Mouse (Mus musculus): ENCODE measurements at regions not wholly inside any gene's neighbourhood (a gene's known extent, or its start where the extent isn't known, plus 50 kb on each side); places are given as distances from the start of the nearest gene placed in this dataset.

DNA sequence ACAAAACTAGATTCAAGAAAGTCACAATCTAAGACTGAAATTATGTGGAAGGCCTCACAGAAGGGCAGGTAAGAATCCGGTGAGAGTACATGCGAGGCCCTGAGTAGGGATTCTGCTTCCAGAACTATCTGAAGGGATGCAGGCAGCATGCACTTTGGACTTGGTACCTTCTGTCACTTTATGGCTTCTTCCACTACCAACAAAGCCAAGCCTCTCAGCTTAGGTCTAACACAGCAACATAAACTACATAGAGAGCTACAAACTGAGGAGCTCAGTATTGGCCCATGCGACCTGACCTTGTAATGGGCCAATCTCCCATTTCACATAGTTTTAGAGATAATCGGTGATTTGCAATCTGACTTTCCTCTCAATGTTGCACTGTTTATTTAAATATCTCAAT, 184.8 kb downstream of the Ins1 start:
- Histone ChIP-seq H3K4me1 (ENCODE audit: control insufficient read depth, insufficient read depth, low read length) (no peaks in the 10 kb centered on the region), H3K4me3 (ENCODE audit: insufficient read depth, low read depth, low read length) (no peak overlapping the region), H3K27me3 (replicated peaks; ENCODE audit: control insufficient read depth, insufficient read depth, low read length) (no peaks in the 10 kb centered on the region), H3K27ac (ENCODE audit: insufficient read depth, low read depth, low read length) (no peak overlapping the region), H3K36me3 (ENCODE audit: control insufficient read depth, insufficient read depth, low read length) (no peaks in the 10 kb centered on the region)
- 87% methylated on average over 4 of the region's 4 CpGs for WGBS
- TF ChIP-seq POLR2A (IDR thresholded peaks at IDR 0.05; ENCODE audit: low read depth, low read length) = no peak
- no peak for TF ChIP-seq CTCF (conservative IDR thresholded peaks at IDR 0.05; ENCODE audit: insufficient read depth, insufficient read length, low read depth, low read length)
- no peak for DNase-seq

DNA sequence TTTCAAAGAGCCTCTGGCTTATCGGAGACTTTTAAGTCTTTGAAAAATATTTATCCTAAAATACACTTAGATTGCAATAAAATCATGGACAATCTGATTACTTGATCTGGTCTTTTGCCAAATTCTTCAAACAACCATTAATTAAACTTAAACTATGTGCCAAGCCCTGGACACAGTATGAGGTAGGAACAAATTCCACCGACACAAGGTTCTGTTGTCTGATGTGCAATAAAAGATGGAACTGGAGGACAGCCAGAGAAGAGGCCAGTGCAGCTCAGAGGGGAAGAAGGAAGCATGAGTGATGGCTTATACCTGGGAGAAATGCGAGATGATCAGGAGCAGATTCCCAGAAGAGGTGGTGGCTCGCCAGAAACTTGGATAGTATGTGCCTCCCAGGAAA, 185.3 kb downstream of the Ins1 start:
- 61% methylated on average over 4 of the region's 4 CpGs for WGBS
- H3K4me3 ChIP-seq (ENCODE audit: insufficient read depth, low read depth, low read length) = no peak overlapping the region
- TF ChIP-seq CTCF (conservative IDR thresholded peaks at IDR 0.05; ENCODE audit: insufficient read depth, insufficient read length, low read depth, low read length) = no peak
- TF ChIP-seq POLR2A (IDR thresholded peaks at IDR 0.05; ENCODE audit: low read depth, low read length) = no peak
- H3K27ac ChIP-seq (ENCODE audit: insufficient read depth, low read depth, low read length) = no peak overlapping the region
- H3K4me1 ChIP-seq (ENCODE audit: control insufficient read depth, insufficient read depth, low read length) = no peaks in the 10 kb centered on the region
- H3K27me3 ChIP-seq (replicated peaks; ENCODE audit: control insufficient read depth, insufficient read depth, low read length) = no peaks in the 10 kb centered on the region
- DNase-seq = peak; percentile 7
- no peaks in the 10 kb centered on the region for H3K36me3 ChIP-seq (ENCODE audit: control insufficient read depth, insufficient read depth, low read length)

All from kidney, adult 2 months (tissue).